Mouse (Mus musculus): ENCODE results near the gene Sos2.

- TF ChIP-seq POLR2A (IDR thresholded peaks at IDR 0.05; ENCODE audit: control insufficient read depth, low read depth, low read length) = no peak
- no peak for TF ChIP-seq CTCF (IDR thresholded peaks at IDR 0.05; ENCODE audit: control insufficient read depth, insufficient read depth, insufficient replicate concordance, low read depth, low read length)
Observed at GRCm38 (mm10) chr12:69644877-69645276, 36.8 kb downstream of the Sos2 start.
